Comparison of ENCODE assay signal across 20 mouse cellular contexts in the genomic region with DNA sequence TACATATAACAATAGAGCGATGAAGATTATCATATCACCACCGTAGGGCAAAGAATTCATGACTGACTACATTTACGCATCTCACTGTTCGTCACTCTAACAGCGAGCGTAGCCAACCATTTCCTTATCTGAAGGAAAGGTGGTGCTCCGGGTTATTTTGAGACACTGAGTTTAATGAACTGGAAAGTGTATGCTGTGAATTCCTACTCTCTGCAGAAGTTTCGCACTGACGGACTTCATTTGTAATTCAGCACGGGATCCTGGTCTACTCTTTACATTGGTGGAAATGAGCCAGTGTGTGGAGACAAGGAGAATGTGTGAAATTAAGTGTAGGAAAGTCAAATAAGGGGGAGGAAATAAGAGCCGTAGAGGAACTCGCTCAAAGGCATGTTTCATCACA.
A peak's percentile ranks its signal among the peaks of the same experiment; 100 is the strongest.
DNase-seq lines count a peak whose midpoint lies in the region; ATAC-seq lines count a peak whose summit lies in the region.
"Had no signal": no experiment of that assay in that cellular context is flagged by ENCODE, and none has a peak within 500 bp of the region (broad histone marks: within the 10 kb centered on the region; RNA-seq: fewer than 3 reads in every experiment).

No protein-coding gene starts in this region.

- H3K9me3 ChIP-seq in forebrain, embryonic 11.5 days (ENCODE audit: control insufficient read depth, low read length) = no peaks in the 10 kb centered on the region
- no peaks in the 10 kb centered on the region for H3K9me3 ChIP-seq in forebrain, embryonic 10.5 days
- H3K9me3 ChIP-seq in heart, embryonic 14.5 days (ENCODE audit: control insufficient read depth, low read length) = no peaks in the 10 kb centered on the region
- H3K9me3 ChIP-seq in kidney, embryonic 14.5 days (ENCODE audit: control insufficient read depth, low read length) = no peaks in the 10 kb centered on the region
- H3K9me3 ChIP-seq: embryonic facial prominence, embryonic 10.5 days; limb, embryonic 15.5 days; liver, embryonic 15.5 days; midbrain, embryonic 10.5 days had no signal

- H3K27ac ChIP-seq in forebrain, embryonic 11.5 days (ENCODE audit: low read depth, low read length) = no peak overlapping the region
- H3K27ac ChIP-seq in forebrain, embryonic 10.5 days = no peak overlapping the region
- no peak overlapping the region for H3K27ac ChIP-seq in heart, embryonic 14.5 days (replicated peaks in 1 of 2; ENCODE audit: control insufficient read depth in 1 of 2, insufficient read depth in 1 of 2, low read depth in 2 of 2, low read length in 2 of 2)
- no peak overlapping the region for H3K27ac ChIP-seq in kidney, embryonic 14.5 days (ENCODE audit: low read depth, low read length)
- H3K27ac ChIP-seq: embryonic facial prominence, embryonic 10.5 days; gastrocnemius, adult 2 months; limb, embryonic 15.5 days; liver, embryonic 15.5 days; macrophage; midbrain, embryonic 10.5 days had no signal

- no peak overlapping the region for H3K4me3 ChIP-seq in forebrain, embryonic 11.5 days (ENCODE audit: low read depth, low read length)
- H3K4me3 ChIP-seq in forebrain, embryonic 10.5 days = no peak overlapping the region
- H3K4me3 ChIP-seq in heart, embryonic 14.5 days (ENCODE audit: control insufficient read depth in 1 of 2, insufficient read depth in 1 of 2, low read depth in 1 of 2, low read length in 2 of 2) = no peak overlapping the region
- H3K4me3 ChIP-seq in kidney, embryonic 14.5 days (ENCODE audit: low read length) = no peak overlapping the region
- H3K4me3 ChIP-seq: embryonic facial prominence, embryonic 10.5 days; gastrocnemius, adult 2 months; limb, embryonic 15.5 days; liver, embryonic 15.5 days; midbrain, embryonic 10.5 days had no signal

- no peak for DNase-seq in forebrain, embryonic 11.5 days (ENCODE audit: low spot score)
- DNase-seq in forebrain, embryonic 10.5 days (ENCODE audit: extremely low spot score, low spot score) = no peak
- DNase-seq in heart, adult 18-20 months = no peak
- DNase-seq in kidney, postnatal 10 days = no peak
- DNase-seq in retina, postnatal 1 day = peak; percentile 25
- DNase-seq in retina, embryonic 14.5 days (ENCODE audit: low spot score) = no peak
- DNase-seq: adrenal gland, adult 2 months; cerebellum, adult 9-10 months; gastrocnemius, adult 2 months; kidney, adult 18-20 months; layer of hippocampus, postnatal 36 days; right cerebral cortex, postnatal 4 days; thymus, adult 2 months had no signal

- no peaks in the 10 kb centered on the region for H3K4me1 ChIP-seq in forebrain, embryonic 11.5 days (replicated peaks; ENCODE audit: control insufficient read depth, insufficient read depth, low read length)
- peaks cover 6% of the 10 kb centered on the region; the same call in 1 of the 2 replicates for H3K4me1 ChIP-seq in forebrain, embryonic 10.5 days
- H3K4me1 ChIP-seq in heart, embryonic 14.5 days (ENCODE audit: control insufficient read depth in 2 of 2, insufficient read depth in 2 of 2, low read length in 2 of 2) = 0 out of 4 replicates have a peak, but pooled peaks cover 0 to 4% of the 10 kb centered on the region in 2 experiments
- H3K4me1 ChIP-seq in kidney, embryonic 14.5 days (ENCODE audit: control insufficient read depth, insufficient read depth, low read length) = no peaks in the 10 kb centered on the region
- H3K4me1 ChIP-seq: embryonic facial prominence, embryonic 10.5 days; limb, embryonic 15.5 days; liver, embryonic 15.5 days; midbrain, embryonic 10.5 days had no signal

- no peak overlapping the region for H3K9ac ChIP-seq in forebrain, embryonic 11.5 days (ENCODE audit: low read length)
- no peak overlapping the region for H3K9ac ChIP-seq in heart, embryonic 14.5 days (ENCODE audit: low read length)
- H3K9ac ChIP-seq in kidney, embryonic 14.5 days (ENCODE audit: low read depth, low read length) = no peak overlapping the region
- H3K9ac ChIP-seq: limb, embryonic 15.5 days; liver, embryonic 15.5 days had no signal

- peak; percentile 60 for ATAC-seq in forebrain, embryonic 11.5 days (replicated peaks; ENCODE audit: low FRiP score)
- ATAC-seq in heart, embryonic 14.5 days (ENCODE audit: insufficient number of reproducible peaks, insufficient read depth, low FRiP score, low read depth) = no peak
- peak; percentile 78 for ATAC-seq in kidney, embryonic 14.5 days (ENCODE audit: low FRiP score, low TSS enrichment)

- H3K36me3 ChIP-seq in forebrain, embryonic 11.5 days (ENCODE audit: control insufficient read depth, insufficient read depth, low read length) = no peaks in the 10 kb centered on the region
- H3K36me3 ChIP-seq in forebrain, embryonic 10.5 days (replicated peaks) = no peaks in the 10 kb centered on the region
- no peaks in the 10 kb centered on the region for H3K36me3 ChIP-seq in heart, embryonic 14.5 days (ENCODE audit: control insufficient read depth, insufficient read depth, low read length)
- no peaks in the 10 kb centered on the region for H3K36me3 ChIP-seq in kidney, embryonic 14.5 days (ENCODE audit: control insufficient read depth, insufficient read depth, low read length)
- H3K36me3 ChIP-seq: embryonic facial prominence, embryonic 10.5 days; limb, embryonic 15.5 days; liver, embryonic 15.5 days; midbrain, embryonic 10.5 days had no signal

- no peaks in the 10 kb centered on the region for H3K27me3 ChIP-seq in forebrain, embryonic 11.5 days (ENCODE audit: control insufficient read depth, insufficient read depth, low read length)
- no peaks in the 10 kb centered on the region for H3K27me3 ChIP-seq in forebrain, embryonic 10.5 days (ENCODE audit: poor library complexity, severe bottlenecking)
- no peaks in the 10 kb centered on the region for H3K27me3 ChIP-seq in heart, embryonic 14.5 days (ENCODE audit: control insufficient read depth, insufficient read depth, low read length)
- H3K27me3 ChIP-seq in kidney, embryonic 14.5 days (ENCODE audit: control insufficient read depth, insufficient read depth, low read length) = no peaks in the 10 kb centered on the region
- H3K27me3 ChIP-seq: limb, embryonic 15.5 days; liver, embryonic 15.5 days had no signal

- WGBS in forebrain, embryonic 11.5 days = 66% methylated on average over 12 of the region's 12 CpGs
- 81% methylated on average over 12 of the region's 12 CpGs for WGBS in forebrain, embryonic 10.5 days
- WGBS in heart, embryonic 14.5 days = 44% methylated on average over 12 of the region's 12 CpGs
- WGBS in kidney, embryonic 14.5 days = 50% methylated on average over 12 of the region's 12 CpGs

- H3K4me2 ChIP-seq in forebrain, embryonic 11.5 days (ENCODE audit: low read depth, low read length, severe bottlenecking) = no peak overlapping the region
- H3K4me2 ChIP-seq in heart, embryonic 14.5 days (ENCODE audit: low read length) = peak overlapping the region; percentile 42
- H3K4me2 ChIP-seq in kidney, embryonic 14.5 days (replicated peaks; ENCODE audit: low read depth, low read length) = peak overlapping the region; percentile 17; the same call in 1 of the 2 replicates
- H3K4me2 ChIP-seq: limb, embryonic 15.5 days; liver, embryonic 15.5 days had no signal
